Mouse (Mus musculus): ENCODE results near the gene Olig2. TPM values are rescaled to one million over a fixed set of nuclear protein-coding genes. Genes with fewer than 3 reads are reported as not detected.

The Olig2 gene
- 10 to 100 TPM; 23.1 to 25.2 TPM for total RNA-seq (2021)
- long read RNA-seq, transcript Olig2-201 (2 exons, 2,530 nt): major isoform, 37 of 46 reads
- long read RNA-seq, partial matches to known transcripts: 0 of 46 reads
- long read RNA-seq, other reads (novel, unspliced or antisense): 9 of 46 reads

GRCm38 (mm10) chr16:91225233-91226037 is at the start of gene Olig2:
TSS of gene Olig2 (plus strand) at chr16:91225457.
- DNase-seq (ENCODE audit: low spot score in 2 of 2): peak in 1 of 2 experiments; percentile 60

GRCm38 (mm10) chr16:91175892-91176291 is 49.4 kb upstream of the Olig2 start:
- no peak for DNase-seq (ENCODE audit: low spot score in 2 of 2)

DNA sequence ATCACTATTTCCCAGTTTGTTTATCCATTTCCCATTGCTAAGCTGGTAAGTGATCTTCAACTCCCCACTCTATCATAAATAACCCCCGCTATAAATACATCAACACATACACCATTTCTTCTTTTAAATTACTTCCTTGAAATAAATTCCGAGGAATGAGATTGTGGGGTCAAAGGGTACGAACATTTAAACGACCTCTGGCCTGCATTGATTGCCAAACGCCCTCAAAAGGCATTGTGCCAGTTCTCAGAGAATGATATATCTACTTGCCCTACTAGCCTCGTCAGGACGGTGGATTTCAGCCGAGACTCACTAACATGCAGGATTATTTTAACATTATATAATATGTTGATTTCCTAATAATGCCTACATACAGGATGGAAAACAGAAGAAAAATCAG is 38.2 kb upstream of the Olig2 start:
- DNase-seq (ENCODE audit: low spot score in 2 of 2): no peak

- DNase-seq (ENCODE audit: low spot score in 2 of 2): no peak
These were observed 37.6 kb upstream of the Olig2 start for GRCm38 (mm10) chr16:91187662-91188061.

DNA sequence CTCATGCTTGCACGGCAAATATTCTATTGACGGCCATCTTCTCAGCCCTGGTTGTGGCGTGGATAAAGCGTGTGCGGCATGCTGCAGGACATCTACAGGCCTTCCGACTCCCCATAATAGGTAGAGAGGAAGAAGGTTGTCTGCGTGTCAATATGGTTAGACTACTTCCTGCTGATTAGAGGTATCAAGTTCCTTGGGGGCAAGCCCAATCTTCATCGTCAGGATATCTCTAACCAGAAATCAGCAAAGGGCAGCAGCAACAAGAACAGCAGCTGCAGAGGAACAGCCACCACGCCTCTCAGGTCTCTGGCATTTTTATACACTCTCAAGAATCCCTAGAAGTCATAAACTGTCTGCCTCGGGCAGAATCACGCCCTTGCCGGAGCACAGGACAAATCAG is 37.0 kb upstream of the Olig2 start:
- DNase-seq (ENCODE audit: low spot score in 2 of 2): no peak

- DNase-seq (ENCODE audit: low spot score in 2 of 2): peak in 1 of 2 experiments; percentile 15
These were observed 34.0 kb upstream of the Olig2 start for GRCm38 (mm10) chr16:91191233-91191632.

- peak in 1 of 2 experiments; percentile 37 for DNase-seq (ENCODE audit: low spot score in 2 of 2)
These were observed 33.5 kb upstream of the Olig2 start for GRCm38 (mm10) chr16:91191663-91192237.

- peak in 1 of 2 experiments; percentile 26 for DNase-seq (ENCODE audit: low spot score in 2 of 2)
These were observed 32.4 kb upstream of the Olig2 start for GRCm38 (mm10) chr16:91192672-91193354.

- DNase-seq (ENCODE audit: low spot score in 2 of 2): no peak
These were observed 25.4 kb upstream of the Olig2 start for GRCm38 (mm10) chr16:91199815-91200214.

GRCm38 (mm10) chr16:91202989-91203388 is 22.3 kb upstream of the Olig2 start:
- no peak for DNase-seq (ENCODE audit: low spot score in 2 of 2)

GRCm38 (mm10) chr16:91206371-91206770 is 18.9 kb upstream of the Olig2 start:
- no peak for DNase-seq (ENCODE audit: low spot score in 2 of 2)

DNA sequence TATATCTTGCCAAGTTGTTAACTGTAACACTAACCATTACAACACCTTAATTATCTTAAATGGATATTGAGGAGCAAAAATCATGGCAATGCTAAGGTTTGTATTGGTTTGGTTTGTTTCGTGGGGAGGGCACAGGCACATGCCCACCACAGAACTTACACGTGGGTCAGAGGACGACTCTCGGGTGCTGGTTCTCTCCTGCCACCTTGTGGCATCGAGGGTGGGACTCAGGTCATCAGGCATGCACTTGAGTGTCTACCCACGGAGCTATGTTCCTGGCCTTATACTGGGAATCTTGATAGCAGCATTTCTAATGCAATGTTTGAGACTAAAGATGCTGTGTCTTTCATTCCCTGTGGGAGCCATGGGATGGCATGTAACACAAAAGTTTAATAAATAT is 8.2 kb upstream of the Olig2 start:
- no peak for DNase-seq (ENCODE audit: low spot score in 2 of 2)

GRCm38 (mm10) chr16:91217948-91218347 is 7.3 kb upstream of the Olig2 start:
- no peak for DNase-seq (ENCODE audit: low spot score in 2 of 2)

DNA sequence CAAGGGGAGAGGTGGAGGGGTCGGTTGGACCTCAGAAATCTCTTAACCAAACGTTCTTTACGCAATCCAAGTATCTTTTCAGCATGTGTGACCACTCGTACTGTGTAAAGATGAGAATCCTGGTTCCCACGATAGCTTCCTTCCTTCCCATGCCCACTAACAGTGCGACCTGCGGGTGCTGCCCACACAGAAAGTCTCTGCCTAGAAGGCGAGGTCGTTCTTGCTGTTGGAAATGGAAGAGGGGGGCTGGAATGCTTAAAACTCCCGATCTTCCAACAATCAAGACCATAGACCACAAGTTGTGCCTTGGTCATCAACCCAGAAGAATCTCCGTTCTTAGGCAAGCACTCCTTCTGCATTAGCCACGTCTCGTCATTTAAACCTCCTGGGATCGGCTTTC is 6.0 kb upstream of the Olig2 start:
- DNase-seq (ENCODE audit: low spot score in 2 of 2): no peak

- DNase-seq (ENCODE audit: low spot score in 2 of 2): peak in 1 of 2 experiments; percentile 12
These were observed 3.0 kb upstream of the Olig2 start for GRCm38 (mm10) chr16:91222171-91222642.

GRCm38 (mm10) chr16:91222643-91223271 is 2.5 kb upstream of the Olig2 start:
- DNase-seq (ENCODE audit: low spot score in 2 of 2): peak in 1 of 2 experiments; percentile 21

- no peak for DNase-seq (ENCODE audit: low spot score in 2 of 2)
These were observed 1.8 kb upstream of the Olig2 start for GRCm38 (mm10) chr16:91223327-91224067.

GRCm38 (mm10) chr16:91224068-91224402 is 1.2 kb upstream of the Olig2 start:
- no peak for DNase-seq (ENCODE audit: low spot score in 2 of 2)

DNA sequence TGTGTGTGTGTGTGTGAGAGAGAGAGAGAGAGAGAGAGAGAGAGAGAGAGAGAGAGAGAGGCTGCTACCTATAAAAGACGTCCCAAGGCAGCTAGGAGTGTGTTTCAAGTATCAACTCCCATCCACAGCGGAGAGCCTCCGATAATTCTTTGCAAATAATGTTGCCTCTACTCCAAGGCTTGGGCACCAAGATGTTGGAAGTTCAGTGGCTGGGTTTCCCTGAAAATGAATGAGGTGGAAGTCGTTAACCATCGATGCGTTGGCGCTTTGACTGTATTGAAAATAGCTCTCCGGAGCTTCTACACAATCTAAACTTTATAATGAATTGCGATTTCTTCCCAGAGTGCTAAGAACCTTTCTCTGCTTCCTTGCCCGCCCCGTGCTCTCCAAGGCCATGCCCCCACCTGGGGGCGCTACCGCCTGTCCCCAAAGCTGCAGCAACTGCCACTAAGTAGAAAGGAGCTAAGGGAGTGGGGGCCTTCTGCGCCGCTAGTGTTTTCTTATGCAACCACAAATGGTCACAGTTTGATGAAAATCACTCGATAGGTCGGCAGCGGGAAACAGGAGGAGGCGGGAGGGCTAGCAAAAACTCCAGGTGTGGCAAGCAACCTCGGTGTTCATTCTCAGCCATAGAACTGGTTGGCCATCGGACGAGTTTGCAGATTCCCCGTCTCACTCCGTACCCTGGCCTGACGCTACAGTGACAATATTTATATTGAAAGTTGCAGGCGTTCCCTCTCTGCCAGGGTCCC is 600 bp upstream of the Olig2 start:
- peak in 1 of 2 experiments; percentile 39 for DNase-seq (ENCODE audit: low spot score in 2 of 2)

All from layer of hippocampus, adult 18-20 months (tissue).